Mouse (Mus musculus): ENCODE measurements at regions not wholly inside any gene's neighbourhood (a gene's known extent, or its start where the extent isn't known, plus 50 kb on each side); places are given as distances from the start of the nearest gene placed in this dataset.

GRCm38 (mm10) chr14:72113377-72113993 lies 378.2 kb downstream of the Gm9195 start:
- DNase-seq (ENCODE audit: low spot score): no peak

GRCm38 (mm10) chr14:72110689-72111088 lies 380.9 kb downstream of the Gm9195 start:
- DNase-seq (ENCODE audit: low spot score): no peak

GRCm38 (mm10) chr14:72091579-72091978 lies 400.1 kb downstream of the Gm9195 start:
- DNase-seq (ENCODE audit: low spot score): no peak

- DNase-seq (ENCODE audit: low spot score): no peak
These were observed 410.2 kb downstream of the Gm9195 start for GRCm38 (mm10) chr14:72081473-72081872.

- no peak for DNase-seq (ENCODE audit: low spot score)
These were observed 427.4 kb downstream of the Gm9195 start for GRCm38 (mm10) chr14:72064111-72064812.

GRCm38 (mm10) chr14:72042881-72043236 lies 448.8 kb downstream of the Gm9195 start:
- no peak for DNase-seq (ENCODE audit: low spot score)

GRCm38 (mm10) chr14:72042112-72042880 lies 449.3 kb downstream of the Gm9195 start:
- no peak for DNase-seq (ENCODE audit: low spot score)

GRCm38 (mm10) chr14:72030396-72030795 lies 461.2 kb downstream of the Gm9195 start:
- DNase-seq (ENCODE audit: low spot score): no peak

GRCm38 (mm10) chr14:72027362-72028020 lies 464.1 kb downstream of the Gm9195 start:
- DNase-seq (ENCODE audit: low spot score): no peak

GRCm38 (mm10) chr14:72004371-72004770 lies 487.3 kb downstream of the Gm9195 start:
- no peak for DNase-seq (ENCODE audit: low spot score)

- DNase-seq (ENCODE audit: low spot score): no peak
These were observed 489.2 kb downstream of the Gm9195 start for GRCm38 (mm10) chr14:72002205-72003138.

- no peak for DNase-seq (ENCODE audit: low spot score)
These were observed 518.6 kb downstream of the Gm9195 start for GRCm38 (mm10) chr14:71973016-71973415.

- no peak for DNase-seq (ENCODE audit: low spot score)
These were observed 519.1 kb downstream of the Gm9195 start for GRCm38 (mm10) chr14:71972521-71972920.

GRCm38 (mm10) chr14:71967646-71968045 lies 524.0 kb downstream of the Gm9195 start:
- DNase-seq (ENCODE audit: low spot score): no peak

- DNase-seq (ENCODE audit: low spot score): no peak
These were observed 528.1 kb downstream of the Gm9195 start for GRCm38 (mm10) chr14:71963389-71964169.

- DNase-seq (ENCODE audit: low spot score): no peak
These were observed 542.9 kb downstream of the Gm9195 start for GRCm38 (mm10) chr14:71948701-71949100.

- no peak for DNase-seq (ENCODE audit: low spot score)
These were observed 554.5 kb downstream of the Gm9195 start for GRCm38 (mm10) chr14:71937157-71937485.

- DNase-seq (ENCODE audit: low spot score): no peak
These were observed 555.1 kb downstream of the Gm9195 start for GRCm38 (mm10) chr14:71936373-71937156.

GRCm38 (mm10) chr14:71915964-71916363 lies 575.7 kb downstream of the Gm9195 start:
- DNase-seq (ENCODE audit: low spot score): no peak
